Comparison of ENCODE assay signal across 29 mouse cellular contexts in genomic region chr5:16654022-16654421, GRCm38 (mm10).
A peak's percentile ranks its signal among the peaks of the same experiment; 100 is the strongest.
DNase-seq lines count a peak whose midpoint lies in the region; ATAC-seq and TF ChIP-seq lines count a peak whose summit lies in the region.
"Had no signal": no experiment of that assay in that cellular context is flagged by ENCODE, and none has a peak within 500 bp of the region (broad histone marks: within the 10 kb centered on the region; RNA-seq: fewer than 3 reads in every experiment).

No protein-coding gene starts in this region.

- no peak overlapping the region for H3K4me2 ChIP-seq in intestine, embryonic 15.5 days (replicated peaks)
- no peak overlapping the region for H3K4me2 ChIP-seq in intestine, postnatal 0 days (replicated peaks; ENCODE audit: low read depth)
- no peak overlapping the region for H3K4me2 ChIP-seq in intestine, embryonic 16.5 days (ENCODE audit: low read depth, low read length)
- H3K4me2 ChIP-seq: forebrain, embryonic 15.5 days; heart, embryonic 12.5 days; hindbrain, embryonic 14.5 days; limb, embryonic 12.5 days; liver, embryonic 11.5 days; midbrain, embryonic 15.5 days; neural tube, embryonic 15.5 days; stomach, embryonic 15.5 days had no signal

- no peaks in the 10 kb centered on the region for H3K9me3 ChIP-seq in intestine, embryonic 15.5 days
- H3K9me3 ChIP-seq in intestine, postnatal 0 days (ENCODE audit: control insufficient read depth): no peaks in the 10 kb centered on the region
- H3K9me3 ChIP-seq in intestine, embryonic 16.5 days (ENCODE audit: control insufficient read depth, low read length): no peaks in the 10 kb centered on the region
- H3K9me3 ChIP-seq: forebrain, embryonic 10.5 days; forebrain, embryonic 15.5 days; heart, embryonic 12.5 days; limb, embryonic 12.5 days; midbrain, embryonic 10.5 days; midbrain, embryonic 15.5 days; neural tube, embryonic 15.5 days; stomach, embryonic 15.5 days had no signal

- H3K4me1 ChIP-seq in intestine, embryonic 15.5 days (replicated peaks): no peaks in the 10 kb centered on the region
- no peaks in the 10 kb centered on the region for H3K4me1 ChIP-seq in intestine, postnatal 0 days (replicated peaks; ENCODE audit: control insufficient read depth, insufficient read depth, low read length)
- H3K4me1 ChIP-seq in intestine, embryonic 16.5 days (ENCODE audit: control insufficient read depth, insufficient read depth, low read length): no peaks in the 10 kb centered on the region
- H3K4me1 ChIP-seq: forebrain, embryonic 10.5 days; forebrain, embryonic 15.5 days; heart, embryonic 12.5 days; limb, embryonic 12.5 days; midbrain, embryonic 10.5 days; midbrain, embryonic 15.5 days; neural tube, embryonic 15.5 days; stomach, embryonic 15.5 days had no signal

- H3K27ac ChIP-seq in intestine, embryonic 15.5 days: no peak overlapping the region
- no peak overlapping the region for H3K27ac ChIP-seq in intestine, postnatal 0 days (ENCODE audit: low read depth, low read length)
- H3K27ac ChIP-seq in intestine, embryonic 16.5 days (ENCODE audit: low read length): no peak overlapping the region
- H3K27ac ChIP-seq: forebrain, embryonic 10.5 days; forebrain, embryonic 15.5 days; gastrocnemius, adult 2 months; hindbrain, embryonic 14.5 days; limb, embryonic 12.5 days; macrophage; midbrain, embryonic 10.5 days; midbrain, embryonic 15.5 days; neural tube, embryonic 15.5 days; stomach, embryonic 15.5 days had no signal

- peak; percentile 58 for ATAC-seq in intestine, embryonic 15.5 days
- ATAC-seq in intestine, postnatal 0 days: no peak
- ATAC-seq in intestine, embryonic 16.5 days: peak; percentile 66
- no peak for ATAC-seq in erythroid progenitor cell, adult 5-6 weeks (replicated peaks; ENCODE audit: low FRiP score, poor library complexity, severe bottlenecking)
- ATAC-seq: forebrain, embryonic 15.5 days; midbrain, embryonic 15.5 days had no signal

- peak; percentile 1 for DNase-seq in lung, postnatal 10 days
- no peak for DNase-seq in lung, adult 18-20 months
- DNase-seq: adrenal gland, adult 8-10 months; B cell, adult 2 months; cerebellum, adult 8-10 months; cerebellum, postnatal 25 days; gastrocnemius, adult 2 months; gastrocnemius, postnatal 36 days; heart, adult 18-20 months; heart, postnatal 10 days; kidney, adult 2 months; layer of hippocampus, adult 9-11 months; retina, postnatal 1 day; right cerebral cortex, postnatal 14 days had no signal

- TF ChIP-seq CTCF in intestine, postnatal 0 days (IDR thresholded peaks at IDR 0.05; ENCODE audit: low read depth): no peak

- H3K4me3 ChIP-seq in intestine, embryonic 15.5 days (replicated peaks): no peak overlapping the region
- no peak overlapping the region for H3K4me3 ChIP-seq in intestine, postnatal 0 days (ENCODE audit: low read depth, low read length)
- no peak overlapping the region for H3K4me3 ChIP-seq in intestine, embryonic 16.5 days (ENCODE audit: low read length)
- H3K4me3 ChIP-seq: forebrain, embryonic 10.5 days; forebrain, embryonic 15.5 days; gastrocnemius, adult 2 months; heart, embryonic 12.5 days; limb, embryonic 12.5 days; midbrain, embryonic 10.5 days; midbrain, embryonic 15.5 days; neural tube, embryonic 15.5 days; stomach, embryonic 15.5 days had no signal

- no peak overlapping the region for H3K9ac ChIP-seq in intestine, embryonic 15.5 days
- H3K9ac ChIP-seq in intestine, postnatal 0 days (ENCODE audit: low read depth, low read length): no peak overlapping the region
- no peak overlapping the region for H3K9ac ChIP-seq in intestine, embryonic 16.5 days (ENCODE audit: low read depth, low read length)
- H3K9ac ChIP-seq: forebrain, embryonic 15.5 days; heart, embryonic 12.5 days; hindbrain, embryonic 14.5 days; limb, embryonic 12.5 days; midbrain, embryonic 15.5 days; neural tube, embryonic 15.5 days; stomach, embryonic 15.5 days had no signal

- no peaks in the 10 kb centered on the region for H3K36me3 ChIP-seq in intestine, embryonic 15.5 days
- no peaks in the 10 kb centered on the region for H3K36me3 ChIP-seq in intestine, postnatal 0 days (ENCODE audit: control insufficient read depth, insufficient read depth)
- H3K36me3 ChIP-seq in intestine, embryonic 16.5 days (ENCODE audit: control insufficient read depth, insufficient read depth, low read length): no peaks in the 10 kb centered on the region
- H3K36me3 ChIP-seq: forebrain, embryonic 10.5 days; forebrain, embryonic 15.5 days; heart, embryonic 12.5 days; limb, embryonic 12.5 days; midbrain, embryonic 10.5 days; midbrain, embryonic 15.5 days; neural tube, embryonic 15.5 days; stomach, embryonic 15.5 days had no signal

- WGBS in intestine, embryonic 15.5 days: 9% methylated on average over 7 of the region's 7 CpGs
- WGBS in intestine, postnatal 0 days: 5% methylated on average over 7 of the region's 7 CpGs
- WGBS in intestine, embryonic 16.5 days: 18% methylated on average over 7 of the region's 7 CpGs

- H3K27me3 ChIP-seq in intestine, embryonic 15.5 days (replicated peaks): no peaks in the 10 kb centered on the region
- no peaks in the 10 kb centered on the region for H3K27me3 ChIP-seq in intestine, postnatal 0 days (replicated peaks; ENCODE audit: control insufficient read depth, insufficient read depth, low read length)
- no peaks in the 10 kb centered on the region for H3K27me3 ChIP-seq in intestine, embryonic 16.5 days (replicated peaks; ENCODE audit: control insufficient read depth, insufficient read depth, low read length)
- H3K27me3 ChIP-seq: forebrain, embryonic 15.5 days; heart, embryonic 12.5 days; limb, embryonic 12.5 days; midbrain, embryonic 15.5 days; neural tube, embryonic 15.5 days; stomach, embryonic 15.5 days had no signal

Comparison
In these comparisons a context has a peak if more than half of its experiments do, and no peak if none do; other contexts are left out.
1. ATAC-seq: peak in intestine, embryonic 15.5 days (single experiment) and intestine, embryonic 16.5 days (single experiment); none in intestine, postnatal 0 days (single experiment) and erythroid progenitor cell, adult 5-6 weeks (single experiment).